Mouse (Mus musculus): ENCODE results near the gene Samd7. TPM values are rescaled to one million over a fixed set of nuclear protein-coding genes. Genes with fewer than 3 reads are reported as not detected.

The Samd7 gene
- polyA plus RNA-seq, 1 experiment from 2014 or later, result not detected

Other genes starting within 250 kb of the Samd7 start
- gene Mecom, start 198.3 kb upstream of the Samd7 start, polyA plus RNA-seq (2015; fragmentation: Nextera tagmentation; extraction: Ambion mirVana), result 11.1 and 13.4 TPM in 2 replicates
- gene Actrt3, start 146.4 kb upstream of the Samd7 start, polyA plus RNA-seq (2015; fragmentation: Nextera tagmentation; extraction: Ambion mirVana), result 0.17 and 0.23 TPM in 2 replicates
- gene Mynn, start 144.2 kb upstream of the Samd7 start, polyA plus RNA-seq (2015; fragmentation: Nextera tagmentation; extraction: Ambion mirVana), result 35.4 and 39.6 TPM in 2 replicates
- gene Lrriq4, start 101.8 kb upstream of the Samd7 start, polyA plus RNA-seq (2015; fragmentation: Nextera tagmentation; extraction: Ambion mirVana), result not detected in 2 replicates
- gene Lrrc34, start 98.4 kb upstream of the Samd7 start, polyA plus RNA-seq (2015; fragmentation: Nextera tagmentation; extraction: Ambion mirVana), result 0.93 and 1.2 TPM in 2 replicates
- 0.11 TPM in 1 of 2 replicates, not detected in the other for gene Lrrc31, start 46.5 kb upstream of the Samd7 start, polyA plus RNA-seq (2015; fragmentation: Nextera tagmentation; extraction: Ambion mirVana)
- 92.7 and 101 TPM in 2 replicates for gene Sec62, start 46.6 kb downstream of the Samd7 start, polyA plus RNA-seq (2015; fragmentation: Nextera tagmentation; extraction: Ambion mirVana)
- 0.75 and 0.90 TPM in 2 replicates for gene Gpr160, start 109.7 kb downstream of the Samd7 start, polyA plus RNA-seq (2015; fragmentation: Nextera tagmentation; extraction: Ambion mirVana)
- gene Phc3, start 223.1 kb downstream of the Samd7 start, polyA plus RNA-seq (2015; fragmentation: Nextera tagmentation; extraction: Ambion mirVana), result 7.0 and 7.6 TPM in 2 replicates
- gene Prkci, start 249.5 kb downstream of the Samd7 start, polyA plus RNA-seq (2015; fragmentation: Nextera tagmentation; extraction: Ambion mirVana), result 21.8 and 23.6 TPM in 2 replicates